Mouse (Mus musculus): ENCODE data around the gene Ccdc85c. TPM values are rescaled to one million over a fixed set of nuclear protein-coding genes. Genes with fewer than 3 reads are reported as not detected.

Ccdc85c gene
- total RNA-seq (2021) = 10 to 100 TPM; 36.4 to 40.9 TPM

DNA sequence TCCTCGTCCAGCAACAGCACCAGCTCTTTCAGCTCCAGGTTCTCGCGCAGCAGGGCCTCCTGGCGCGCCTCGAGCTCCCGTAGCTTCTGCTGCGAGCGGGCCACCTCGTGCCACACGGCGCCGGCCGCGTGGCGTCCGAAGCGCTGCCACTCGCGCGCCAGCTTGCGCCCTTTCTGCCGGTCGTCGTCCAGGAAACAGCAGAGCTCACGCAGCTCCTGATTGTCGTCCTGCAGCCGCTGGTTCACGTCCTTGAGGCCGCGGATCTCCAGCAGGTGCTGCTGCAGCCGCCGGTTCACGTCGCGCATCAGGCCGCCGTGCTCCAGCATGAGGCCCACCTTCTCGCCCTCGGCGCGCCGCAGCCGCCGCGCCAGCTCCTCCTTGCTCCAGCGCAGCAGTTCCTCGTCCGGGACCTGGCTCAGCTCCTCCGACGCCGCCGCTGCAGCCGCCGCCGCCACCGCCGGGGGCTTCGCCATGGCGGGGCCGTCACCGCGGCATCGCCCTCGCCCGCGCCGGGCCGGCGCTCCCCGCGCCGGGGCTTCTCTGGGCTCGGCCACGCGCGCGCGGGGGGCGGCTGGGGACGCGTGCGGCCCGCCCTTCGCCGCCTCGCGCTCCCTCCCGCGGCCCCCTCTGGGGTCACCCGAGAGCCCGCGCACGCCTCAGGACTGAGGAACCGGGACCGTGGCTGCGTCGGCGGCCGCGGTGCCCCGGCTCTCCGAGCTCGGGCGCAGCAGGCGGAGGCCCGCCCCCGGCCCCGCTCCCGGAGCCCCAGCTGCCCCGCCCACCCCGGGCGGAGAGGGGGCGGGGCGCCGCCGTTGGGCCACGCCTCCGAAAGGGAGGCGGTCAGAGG is at the start of gene Ccdc85c:
Ccdc85c (minus strand) TSS at position 765 of the 847 bp plus-strand sequence.
- intact Hi-C loops (cut with DNase I) = loop anchor here (5.0 kb wide), 1 partner anchor 38 kb away; no protein-coding TSS in a partner anchor
- no peak for DNase-seq (ENCODE audit: low spot score)

DNA sequence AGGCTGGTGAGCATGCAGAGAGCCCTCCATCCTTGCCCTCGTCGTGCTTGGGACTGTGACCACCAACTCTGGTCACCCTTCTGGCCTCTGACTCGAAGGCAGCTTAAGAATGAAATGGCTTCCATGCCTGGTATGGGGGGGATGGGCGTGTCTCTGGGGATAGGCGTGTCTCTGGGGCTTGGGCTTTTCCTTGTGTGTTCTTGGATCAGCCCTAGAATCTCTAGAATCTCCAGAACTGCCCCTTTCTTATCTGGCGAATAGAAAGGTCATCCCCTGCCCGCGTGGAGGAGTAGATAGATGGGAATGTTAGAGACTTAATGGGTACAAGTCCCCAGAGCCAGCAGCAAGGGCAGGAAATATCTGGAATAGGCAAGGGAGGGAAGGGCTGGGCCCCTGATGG is 44.9 kb upstream of the Ccdc85c start:
- DNase-seq (ENCODE audit: low spot score) = no peak
- intact Hi-C loops (cut with DNase I) = no loop called here

DNA sequence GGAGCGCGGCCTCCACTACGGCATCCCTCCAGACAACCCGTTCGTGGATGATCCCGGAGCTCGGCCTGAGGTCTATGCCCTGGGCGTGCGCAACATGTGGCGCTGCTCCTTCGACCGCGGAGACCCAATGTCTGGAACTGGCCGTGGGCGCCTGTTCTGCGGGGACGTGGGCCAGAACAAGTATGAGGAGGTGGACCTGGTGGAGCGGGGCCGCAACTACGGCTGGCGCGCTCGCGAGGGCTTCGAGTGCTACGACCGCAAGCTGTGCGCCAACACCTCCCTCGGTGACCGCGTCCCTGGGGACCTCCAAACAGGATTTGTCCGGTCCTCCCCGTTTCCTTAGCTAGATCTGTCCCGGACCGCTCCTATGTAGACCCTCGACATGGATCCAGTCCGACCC is 43.3 kb upstream of the Ccdc85c start:
- intact Hi-C loops (cut with DNase I) = no loop called here
- DNase-seq (ENCODE audit: low spot score) = no peak

DNA sequence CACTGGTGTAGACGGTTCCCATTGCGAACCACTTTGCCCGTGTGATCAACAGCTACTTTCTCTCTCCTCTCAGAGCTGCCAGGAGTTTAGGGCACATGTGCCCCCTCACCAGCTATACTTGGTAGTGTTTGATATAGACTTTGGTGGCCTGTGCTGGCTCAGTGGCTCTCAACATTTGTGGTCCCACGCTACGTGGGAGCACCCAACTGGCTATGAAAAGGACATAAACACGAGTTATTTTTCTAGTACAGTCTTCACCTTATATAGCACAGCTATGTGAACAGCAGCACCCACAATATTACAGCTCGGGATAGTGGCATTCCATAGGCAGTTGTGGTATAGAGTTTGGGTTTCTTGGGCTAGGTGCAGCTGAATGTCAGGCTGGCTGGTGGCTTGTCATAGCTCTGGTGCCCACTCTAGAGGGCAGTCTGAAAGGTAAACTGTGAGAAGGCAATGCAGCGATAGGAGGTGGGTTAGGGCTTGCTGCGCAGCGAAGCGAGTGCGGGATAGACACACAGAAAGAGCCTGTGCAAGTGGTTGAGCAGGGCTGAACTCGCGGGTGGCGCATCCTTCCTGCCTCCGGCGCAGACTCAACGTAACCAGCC is 42.7 kb upstream of the Ccdc85c start:
- intact Hi-C loops (cut with DNase I) = no loop called here
- DNase-seq (ENCODE audit: low spot score) = no peak

DNA sequence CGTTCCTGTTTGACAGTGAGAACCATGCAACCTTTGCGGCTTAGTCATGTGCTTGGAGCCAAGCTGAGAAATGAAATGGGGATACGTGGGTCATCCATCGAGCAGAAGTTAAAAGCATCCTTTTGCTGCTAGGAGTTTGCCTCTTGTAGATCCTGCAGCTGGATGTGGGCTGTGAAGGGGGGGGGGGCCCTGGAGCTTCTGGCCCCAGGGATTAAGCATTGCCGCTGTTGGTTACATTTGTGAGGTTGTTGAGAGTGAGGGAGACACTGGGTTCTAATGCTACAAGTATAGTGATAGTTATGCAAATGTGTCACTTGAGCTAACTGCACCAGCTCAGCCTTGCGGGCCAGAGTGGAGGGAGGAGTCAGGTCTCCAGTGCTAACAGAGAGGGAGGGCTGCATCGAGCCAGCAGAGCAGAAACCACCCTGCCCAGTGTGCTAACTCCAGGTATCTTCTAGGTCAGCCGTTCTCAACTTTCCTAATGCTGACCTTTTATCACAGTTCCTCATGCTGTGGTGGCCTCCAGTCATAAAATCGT is 42.0 kb upstream of the Ccdc85c start:
- no peak for DNase-seq (ENCODE audit: low spot score)
- intact Hi-C loops (cut with DNase I) = no loop called here

DNA sequence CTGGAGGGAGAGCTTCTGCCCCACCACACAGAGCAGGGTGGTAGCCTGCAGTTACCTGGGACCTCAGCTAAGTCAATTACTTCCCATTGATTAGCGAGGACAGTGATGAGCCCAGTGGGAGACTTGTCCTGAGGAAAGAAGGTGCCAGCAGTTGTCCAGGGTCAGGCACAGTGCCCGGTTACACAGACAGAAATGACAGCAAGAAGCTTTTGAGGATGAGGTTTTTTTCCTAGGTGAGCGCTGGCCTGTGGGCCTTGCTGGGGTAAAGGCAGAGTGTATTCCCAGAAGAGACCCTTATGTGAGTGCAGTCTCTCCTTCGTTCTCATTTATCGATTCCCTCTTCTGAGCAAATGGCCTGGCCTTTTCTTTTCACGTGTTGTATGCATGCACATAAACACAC is 41.4 kb upstream of the Ccdc85c start:
- DNase-seq (ENCODE audit: low spot score) = no peak
- intact Hi-C loops (cut with DNase I) = no loop called here

DNA sequence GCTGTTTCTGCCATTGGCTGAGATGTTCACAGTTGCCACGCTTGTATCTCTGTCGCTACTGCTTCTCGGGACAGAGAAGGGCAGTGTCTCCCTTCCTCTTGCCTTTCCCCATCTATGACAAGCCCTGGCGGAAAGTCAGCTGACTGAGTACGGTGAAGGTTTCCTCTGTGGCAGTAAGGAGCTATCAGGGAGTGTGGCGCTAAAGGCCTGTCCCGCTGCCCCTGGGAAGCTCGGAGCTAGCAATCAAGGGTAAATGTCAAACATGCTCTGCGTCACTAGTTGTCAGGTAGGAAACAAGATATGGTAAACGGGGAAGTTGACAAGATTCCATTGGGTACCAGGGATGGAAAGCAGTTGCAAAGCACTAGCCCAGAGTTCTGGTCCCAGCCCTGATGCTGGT is 40.6 kb upstream of the Ccdc85c start:
- intact Hi-C loops (cut with DNase I) = no loop called here
- no peak for DNase-seq (ENCODE audit: low spot score)

DNA sequence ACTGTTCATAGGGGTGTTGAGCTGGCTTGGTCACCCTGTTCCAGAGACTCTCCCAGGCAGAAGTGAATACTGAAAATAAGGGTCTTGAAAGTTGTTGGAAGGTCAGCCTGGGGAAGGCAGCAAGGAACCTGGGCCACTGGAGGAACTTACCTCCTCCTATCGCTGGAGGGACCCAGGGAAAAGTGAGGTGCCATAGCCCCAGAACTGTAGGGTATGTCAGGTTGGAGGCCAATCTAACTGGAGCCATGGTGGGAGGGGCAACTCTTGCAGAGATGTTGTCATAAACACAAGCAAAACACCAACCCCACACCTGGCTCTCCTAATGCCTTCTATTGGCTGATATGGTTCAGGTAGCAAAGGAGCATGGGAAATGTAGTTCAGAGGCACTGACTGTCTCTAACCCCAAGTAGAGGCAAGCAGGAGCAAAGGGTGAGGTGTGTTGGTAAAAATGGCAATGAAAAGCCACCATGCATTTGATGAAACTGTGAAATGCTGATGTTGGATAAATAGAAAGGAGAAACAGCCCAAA is 38.1 kb upstream of the Ccdc85c start:
- no peak for DNase-seq (ENCODE audit: low spot score)
- intact Hi-C loops (cut with DNase I) = no loop called here

DNA sequence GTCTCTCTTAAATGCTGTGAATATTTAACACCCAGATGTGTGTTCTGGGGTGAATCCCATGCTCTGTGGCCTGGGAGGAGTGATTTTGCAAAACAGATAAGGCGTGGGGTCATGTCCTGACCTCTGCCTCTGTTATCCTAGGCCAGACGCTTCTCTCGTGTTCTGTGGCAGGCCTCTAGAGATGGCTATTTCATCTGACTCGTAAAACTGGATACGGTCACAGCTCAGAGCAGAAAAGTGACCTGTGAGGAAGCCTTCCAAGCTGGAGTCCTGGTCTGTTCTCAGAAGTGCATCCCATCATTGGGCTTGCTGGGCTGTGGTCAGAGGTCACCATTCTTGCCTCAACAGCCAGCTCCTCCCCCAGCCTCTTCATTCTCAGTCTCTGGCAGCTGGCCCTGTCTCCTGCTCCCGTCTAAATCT is 37.2 kb upstream of the Ccdc85c start:
- no peak for DNase-seq (ENCODE audit: low spot score)
- intact Hi-C loops (cut with DNase I) = no loop called here

DNA sequence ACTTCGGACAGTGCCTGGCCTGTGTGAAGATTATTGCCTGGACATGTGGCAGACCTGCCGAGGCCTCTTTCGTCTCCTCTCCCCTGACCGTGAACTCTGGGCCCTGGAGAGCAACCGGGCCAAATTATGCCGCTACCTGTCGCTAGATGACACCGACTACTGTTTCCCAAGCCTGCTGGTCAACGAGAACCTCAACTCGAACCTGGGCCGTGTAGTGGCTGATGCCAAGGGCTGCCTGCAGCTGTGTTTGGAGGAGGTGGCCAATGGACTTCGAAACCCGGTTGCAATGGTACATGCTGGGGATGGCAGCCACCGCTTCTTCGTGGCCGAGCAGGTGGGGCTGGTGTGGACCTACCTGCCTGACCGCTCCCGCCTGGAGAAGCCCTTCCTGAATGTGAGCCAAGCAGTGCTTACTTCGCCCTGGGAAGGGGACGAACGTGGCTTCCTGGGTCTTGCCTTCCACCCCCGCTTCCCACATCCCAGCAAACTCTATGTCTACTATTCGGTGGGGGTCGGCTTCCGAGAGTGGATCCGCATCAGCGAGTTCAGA is 36.6 kb upstream of the Ccdc85c start:
- no peak for DNase-seq (ENCODE audit: low spot score)
- intact Hi-C loops (cut with DNase I) = no loop called here

DNA sequence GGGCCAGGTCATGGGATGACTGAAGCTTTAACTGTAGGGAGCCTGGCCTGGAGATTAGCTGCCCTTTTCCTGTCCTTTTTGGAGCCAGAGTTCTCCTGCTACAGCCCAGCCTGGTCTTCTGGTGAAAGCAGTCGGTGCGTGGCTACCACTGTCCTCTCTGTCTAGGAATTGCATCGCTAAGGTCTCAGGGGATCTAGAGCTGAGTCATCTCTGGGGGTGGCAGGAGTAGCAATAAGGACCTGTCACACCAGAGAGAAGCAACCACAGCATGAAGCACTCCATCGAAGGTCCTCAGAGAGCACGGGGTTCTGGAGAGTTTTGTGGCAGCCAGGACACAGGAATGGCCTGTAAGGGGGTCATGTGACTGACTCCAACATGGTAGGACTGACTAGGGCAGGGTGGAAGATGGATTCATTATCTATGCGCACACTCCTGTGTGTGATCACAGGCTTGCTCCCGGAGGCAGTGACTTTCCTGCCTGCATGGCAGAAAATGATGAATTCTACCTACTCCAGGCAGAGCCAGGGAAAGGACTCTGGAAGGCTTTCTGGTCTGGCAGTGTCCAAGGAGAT is 35.3 kb upstream of the Ccdc85c start:
- intact Hi-C loops (cut with DNase I) = no loop called here
- DNase-seq (ENCODE audit: low spot score) = no peak

DNA sequence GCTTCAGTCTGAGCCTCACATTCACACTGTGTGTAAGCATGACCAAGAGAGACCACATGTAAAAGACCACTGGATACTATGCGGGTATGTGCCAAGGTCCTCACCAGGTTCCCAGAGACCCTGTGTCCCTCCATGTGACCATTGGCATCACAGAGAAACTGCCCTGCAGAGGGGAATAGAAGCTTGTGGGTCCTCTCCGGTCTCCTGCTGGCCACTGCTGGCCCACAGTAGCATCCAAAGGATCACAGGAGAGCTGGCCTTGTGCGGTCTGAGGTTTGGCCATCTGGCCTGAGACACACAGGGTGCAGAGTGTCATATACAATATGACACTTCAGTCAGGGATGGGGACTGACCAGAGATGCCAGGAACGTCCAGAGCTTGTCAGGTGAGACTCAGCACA is 34.8 kb upstream of the Ccdc85c start:
- intact Hi-C loops (cut with DNase I) = no loop called here
- DNase-seq (ENCODE audit: low spot score) = no peak

DNA sequence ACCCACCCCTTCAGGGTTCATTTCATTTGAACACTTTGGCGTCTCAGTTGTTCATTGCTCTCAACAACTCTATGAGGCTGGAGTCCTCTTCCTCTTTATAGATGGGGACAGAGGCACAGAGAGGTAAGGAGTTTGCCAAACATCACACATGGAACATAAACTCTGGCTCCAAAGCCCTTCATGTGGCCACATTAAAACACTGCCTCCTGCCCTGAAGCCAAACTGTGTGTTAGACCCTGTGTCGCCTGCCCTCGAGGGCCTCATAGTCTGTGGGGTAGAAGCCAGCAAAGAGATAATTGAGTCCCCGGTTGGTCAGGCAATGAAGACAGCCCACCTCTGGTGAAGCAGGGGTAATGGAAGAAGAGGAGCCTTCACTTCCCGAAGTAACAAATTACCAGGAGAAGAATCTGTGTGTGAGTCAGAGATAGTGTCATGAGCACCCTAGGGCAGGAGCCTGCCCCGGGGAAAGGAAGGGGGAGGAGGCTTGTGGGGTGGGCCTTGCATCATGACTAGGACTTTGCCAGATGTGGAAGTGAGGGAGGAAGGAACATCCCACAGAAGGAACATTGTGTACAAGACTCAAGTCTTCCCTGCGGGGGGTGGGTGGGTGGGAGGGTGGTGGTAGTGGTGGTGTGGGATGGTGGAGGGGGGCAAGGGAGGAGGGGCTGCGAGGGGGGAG is 34.0 kb upstream of the Ccdc85c start:
- intact Hi-C loops (cut with DNase I) = no loop called here

DNA sequence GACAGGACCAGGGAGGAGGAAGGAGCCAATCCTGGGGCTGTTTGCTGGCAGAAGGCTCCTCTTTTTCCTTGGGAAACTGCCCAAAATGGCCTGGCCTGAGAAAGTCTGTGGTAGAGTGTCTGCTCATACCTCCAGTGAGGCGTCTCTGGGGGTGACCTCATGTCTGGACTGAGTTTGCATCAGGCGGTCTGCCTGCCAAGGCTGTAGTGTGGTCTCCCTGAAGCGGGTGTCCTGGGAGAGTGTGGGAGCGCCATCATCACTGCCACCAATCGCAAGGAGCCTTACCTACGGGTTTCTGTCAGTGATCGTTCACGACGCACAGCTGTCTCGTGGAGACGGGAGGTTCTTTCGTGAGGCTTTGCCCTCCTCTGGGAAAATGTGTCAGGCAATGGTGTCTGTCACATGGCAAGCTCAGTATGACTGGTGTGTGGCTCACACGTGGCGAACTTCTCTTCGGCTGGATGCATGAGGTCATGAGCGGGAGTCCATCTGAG is 33.2 kb upstream of the Ccdc85c start:
- DNase-seq (ENCODE audit: low spot score) = peak; percentile 79
- intact Hi-C loops (cut with DNase I) = no loop called here

More for the DNA sequence above, 34.0 kb upstream of the Ccdc85c start:
- DNase-seq (ENCODE audit: low spot score) = peak; percentile 75

DNA sequence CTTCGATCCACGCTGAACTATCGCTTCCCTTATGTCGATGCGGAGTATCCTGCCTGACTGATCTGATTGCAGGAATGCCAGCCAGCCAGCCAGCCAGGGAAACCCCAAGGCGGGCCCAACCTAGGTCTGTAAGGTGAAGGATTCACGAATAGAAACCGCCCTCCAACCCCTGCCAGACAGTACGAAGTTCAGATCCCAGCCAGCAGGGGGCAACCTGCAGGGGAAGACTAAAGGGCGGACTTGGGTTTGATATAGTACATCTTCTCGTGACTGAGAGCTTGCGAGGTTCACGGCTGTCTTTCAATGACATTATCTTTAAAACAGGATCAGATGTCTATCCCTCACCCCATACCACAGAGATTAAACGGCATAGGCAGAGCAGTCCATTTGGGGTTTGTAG is 32.3 kb upstream of the Ccdc85c start:
- DNase-seq (ENCODE audit: low spot score) = no peak
- intact Hi-C loops (cut with DNase I) = no loop called here

DNA sequence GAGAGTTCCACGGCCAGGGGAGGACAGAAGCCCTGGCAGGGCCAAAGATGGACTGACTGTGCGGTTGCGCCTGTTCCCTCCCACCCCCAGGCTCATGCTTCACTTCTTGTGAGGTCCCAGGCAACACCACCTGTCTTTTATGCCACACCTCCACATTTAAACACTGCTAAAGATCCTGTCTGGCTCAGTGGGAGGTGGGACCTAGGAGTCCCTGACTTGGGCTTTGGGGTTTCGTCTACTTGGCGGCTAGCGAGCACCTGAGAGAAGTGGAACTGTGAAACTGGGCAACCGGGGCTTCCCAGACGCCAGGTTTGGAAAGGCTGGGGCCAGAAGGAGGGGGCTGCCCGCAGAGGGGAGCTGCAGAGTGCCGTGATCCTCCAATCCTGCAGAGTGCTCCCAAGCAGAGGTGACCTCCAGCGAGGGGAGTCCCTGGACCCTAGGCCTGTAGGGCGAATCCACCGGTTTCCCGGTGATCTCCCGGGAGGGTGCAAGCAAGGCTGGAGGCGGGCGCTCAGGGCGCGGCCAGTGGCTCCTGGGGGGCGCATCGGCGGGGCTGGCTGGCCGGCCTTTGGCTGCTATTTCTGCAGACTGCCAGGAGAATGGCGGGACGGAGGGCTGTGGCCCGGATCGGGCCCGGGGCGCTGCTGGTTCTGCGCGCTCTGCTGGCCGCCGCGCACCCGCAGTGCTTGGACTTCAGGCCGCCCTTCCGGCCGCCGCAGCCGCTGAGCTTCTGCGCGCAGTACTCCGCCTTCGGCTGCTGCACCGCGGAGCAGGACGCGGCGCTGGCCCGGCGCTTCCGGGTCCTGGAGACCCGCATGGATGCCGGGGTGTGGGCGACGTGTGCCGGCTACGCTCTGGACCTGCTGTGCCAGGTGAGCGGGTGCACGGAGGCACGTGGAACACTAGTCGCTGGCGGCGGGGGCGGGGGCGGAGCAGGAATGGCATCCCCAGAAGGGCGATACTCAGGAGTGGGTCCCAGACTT is 30.9 kb upstream of the Ccdc85c start, which contains the start of gene Hhipl1:
Hhipl1 (plus strand) TSS at position 459 of the 983 bp plus-strand sequence.
- intact Hi-C loops (cut with DNase I) = no loop called here
- DNase-seq (ENCODE audit: low spot score) = no peak

DNA sequence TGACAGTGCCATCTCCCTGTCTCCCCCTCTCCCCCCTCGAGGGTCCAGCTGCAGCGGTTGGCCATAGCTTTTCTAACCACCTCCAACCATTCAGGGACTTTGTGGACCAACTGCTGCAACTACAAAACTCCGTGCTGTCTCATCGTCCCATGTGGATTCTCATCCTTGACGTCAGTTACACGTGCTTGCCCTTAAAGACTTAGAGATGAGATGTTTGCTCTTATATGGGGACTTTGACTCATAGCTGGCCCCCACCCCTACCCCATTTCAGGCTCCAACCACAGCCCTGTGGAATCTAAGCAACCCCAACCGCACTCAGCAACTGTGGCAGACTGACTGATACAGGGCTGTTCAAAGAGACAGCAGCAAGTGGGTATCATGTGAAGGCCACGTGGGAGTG is 29.9 kb upstream of the Ccdc85c start:
- DNase-seq (ENCODE audit: low spot score) = no peak
- intact Hi-C loops (cut with DNase I) = no loop called here

DNA sequence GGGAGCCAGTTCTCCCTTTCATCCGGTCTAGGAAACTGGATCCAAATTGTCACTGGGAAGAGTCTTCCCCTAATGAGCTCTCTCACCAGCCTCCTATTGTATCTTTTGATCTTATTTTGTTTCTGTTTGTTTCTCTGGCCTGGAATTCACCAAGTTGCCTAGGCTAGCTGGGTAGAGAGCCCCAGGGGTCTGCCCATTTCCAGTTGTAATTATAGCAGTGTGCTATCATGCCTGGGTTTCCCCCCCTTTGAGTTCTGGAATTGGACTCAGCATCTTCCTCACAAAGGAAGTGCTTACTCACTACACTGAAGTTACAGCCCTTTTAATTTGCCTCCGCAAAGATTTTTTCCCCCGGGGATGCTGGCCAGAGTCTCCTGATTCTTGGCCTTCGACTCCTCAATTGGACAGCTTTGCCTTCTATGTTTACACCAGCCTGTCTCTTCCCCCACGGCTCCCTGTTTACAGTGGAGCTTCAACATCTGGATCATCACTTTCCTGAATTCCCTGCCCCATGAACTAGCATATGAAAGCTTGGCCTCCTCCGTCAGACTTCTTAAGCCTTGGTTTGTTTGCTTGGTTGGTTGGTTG is 28.6 kb upstream of the Ccdc85c start:
- no peak for DNase-seq (ENCODE audit: low spot score)
- intact Hi-C loops (cut with DNase I) = no loop called here
